Mouse (Mus musculus) intestine, postnatal 0 days (tissue): ENCODE results near the gene Gja6. TPM values are rescaled to one million over a fixed set of nuclear protein-coding genes. Genes with fewer than 3 reads are reported as not detected.
A peak's percentile ranks its signal among the peaks of the same experiment; 100 is the strongest.

Experiments used
- ATAC-seq: fragments of 200-750 bp; cut with Nextera tagmentation; 2 replicates; pipeline ENCODE4 v1.8.0; 2017; ENCODE audit warnings: mild to moderate bottlenecking, moderate TSS enrichment, moderate library complexity
- H3K27ac ChIP-seq: fragments of 300-500 bp; sonication (generic); 2 replicates; pipeline ENCODE4 v1.5.1; 2014; ENCODE audit warnings: mild to moderate bottlenecking, low read depth, low read length, moderate library complexity
- H3K27me3 ChIP-seq: fragments of 300-500 bp; sonication (generic); replicated peaks from 2 replicates; pipeline ENCODE4 v1.6.1; 2014; ENCODE audit warnings: low read length, mixed read lengths; ENCODE audit not compliant: control insufficient read depth, insufficient read depth
- H3K36me3 ChIP-seq: fragments of 300-500 bp; sonication (generic); 2 replicates; pipeline ENCODE4 v1.6.1; 2014; ENCODE audit warnings: mild to moderate bottlenecking, moderate library complexity; ENCODE audit not compliant: control insufficient read depth, insufficient read depth
- H3K4me1 ChIP-seq: fragments of 300-500 bp; sonication (generic); replicated peaks from 2 replicates; pipeline ENCODE4 v1.6.1; 2014; ENCODE audit warnings: antibody characterized with exemption, low read length, mixed read lengths; ENCODE audit not compliant: control insufficient read depth, insufficient read depth
- H3K4me2 ChIP-seq: fragments of 300-500 bp; sonication (generic); replicated peaks from 2 replicates; pipeline ENCODE4 v1.6.1; 2014; ENCODE audit warnings: low read depth, mild to moderate bottlenecking, moderate library complexity
- H3K4me3 ChIP-seq: fragments of 300-500 bp; sonication (generic); 2 replicates; pipeline ENCODE4 v1.5.1; 2014; ENCODE audit warnings: low read depth, low read length
- H3K9ac ChIP-seq: fragments of 300-500 bp; sonication (generic); 2 replicates; pipeline ENCODE4 v1.6.1; 2014; ENCODE audit warnings: mild to moderate bottlenecking, low read depth, low read length
- H3K9me3 ChIP-seq: fragments of 300-500 bp; sonication (generic); 2 replicates; pipeline ENCODE4 v1.6.1; 2016; ENCODE audit warnings: mixed run types; ENCODE audit not compliant: control insufficient read depth
- CTCF ChIP-seq: sonication (generic); IDR thresholded peaks from 2 replicates; pipeline ENCODE4 v1.5.1; 2016; ENCODE audit warnings: low read depth, mild to moderate bottlenecking, control low read depth, antibody characterized with exemption, moderate library complexity
- WGBS: fragments of 180-500 bp; shearing (Covaris S2); extraction: QIAGEN DNeasy Blood & Tissue Kit; methylation state at CpG from one replicate; pipeline ENCODE4 v1.1.7; 2014; 5-methylcytosine and 5-hydroxymethylcytosine counted together
- polyA plus RNA-seq: library from polyadenylated mRNA; unstranded; fragments of >200 nt; fragmentation: Nextera tagmentation; extraction: Ambion mirVana; gene quantifications from 2 replicates; pipeline ENCODE4 v1.2.1, GENCODE M21; 2015

Gja6 gene
- polyA plus RNA-seq = 0.09 and 0.29 TPM in 2 replicates

GRCm38 (mm10) chrX:160906952-160907351 lies at the start of gene Gja6:
Gene Gja6, minus strand, starts transcription at chrX:160907052.
- H3K4me2 ChIP-seq = no peak within 1 kb of the TSS
- H3K9me3 ChIP-seq = no peaks in the 10 kb centered on the region
- H3K4me1 ChIP-seq = no peaks in the 10 kb centered on the region
- H3K4me3 ChIP-seq = no peak within 1 kb of the TSS
- H3K27me3 ChIP-seq = no peaks in the 10 kb centered on the region; the same call in 1 of the 2 replicates
- WGBS = 72% methylated on average over 4 of the region's 4 CpGs
- no peak within 1 kb of the TSS for H3K27ac ChIP-seq
- ATAC-seq = no peak
- H3K36me3 ChIP-seq = no peaks in the 10 kb centered on the region
- H3K9ac ChIP-seq = no peak within 1 kb of the TSS
- TF ChIP-seq CTCF = no peak

- ATAC-seq = no peak
These were observed 42.7 kb upstream of the Gja6 start for GRCm38 (mm10) chrX:160949583-160949982.

GRCm38 (mm10) chrX:160944722-160945121 lies 37.9 kb upstream of the Gja6 start:
- H3K27me3 ChIP-seq = no peaks in the 10 kb centered on the region
- no peak overlapping the region for H3K9ac ChIP-seq
- H3K4me3 ChIP-seq = no peak overlapping the region
- no peaks in the 10 kb centered on the region for H3K9me3 ChIP-seq
- TF ChIP-seq CTCF = no peak
- 75% methylated on average over 4 of the region's 4 CpGs for WGBS
- H3K36me3 ChIP-seq = no peaks in the 10 kb centered on the region
- no peak overlapping the region for H3K4me2 ChIP-seq
- no peak overlapping the region for H3K27ac ChIP-seq
- H3K4me1 ChIP-seq = no peaks in the 10 kb centered on the region
- ATAC-seq = no peak

More at GRCm38 (mm10) chrX:160949583-160949982, 42.7 kb upstream of the Gja6 start:
- Histone ChIP-seq H3K4me1 (no peaks in the 10 kb centered on the region), H3K36me3 (no peaks in the 10 kb centered on the region), H3K4me3 (no peak overlapping the region), H3K4me2 (no peak overlapping the region), H3K9me3 (no peaks in the 10 kb centered on the region), H3K27ac (no peak overlapping the region), H3K27me3 (no peaks in the 10 kb centered on the region), H3K9ac (no peak overlapping the region)
- WGBS = 97% methylated on average over 2 of the region's 2 CpGs
- no peak for TF ChIP-seq CTCF

GRCm38 (mm10) chrX:160935541-160935940 lies 28.7 kb upstream of the Gja6 start:
- WGBS = 65% methylated on average over 1 of the region's 1 CpGs
- Histone ChIP-seq H3K9ac (no peak overlapping the region), H3K27ac (no peak overlapping the region), H3K4me3 (no peak overlapping the region), H3K36me3 (no peaks in the 10 kb centered on the region), H3K4me1 (no peaks in the 10 kb centered on the region), H3K4me2 (no peak overlapping the region), H3K9me3 (no peaks in the 10 kb centered on the region), H3K27me3 (no peaks in the 10 kb centered on the region)
- peak; percentile 55 for TF ChIP-seq CTCF
- no peak for ATAC-seq

GRCm38 (mm10) chrX:160930656-160931055 lies 23.8 kb upstream of the Gja6 start:
- no peak for ATAC-seq
- no peak overlapping the region for H3K4me2 ChIP-seq
- no peak overlapping the region for H3K4me3 ChIP-seq
- H3K36me3 ChIP-seq = no peaks in the 10 kb centered on the region
- H3K9me3 ChIP-seq = no peaks in the 10 kb centered on the region
- peak; percentile 52 for TF ChIP-seq CTCF
- H3K9ac ChIP-seq = no peak overlapping the region
- H3K27me3 ChIP-seq = no peaks in the 10 kb centered on the region
- no peaks in the 10 kb centered on the region for H3K4me1 ChIP-seq
- H3K27ac ChIP-seq = no peak overlapping the region

- no peaks in the 10 kb centered on the region for H3K9me3 ChIP-seq
- ATAC-seq = no peak
- 69% methylated on average over 1 of the region's 1 CpGs for WGBS
- no peak overlapping the region for H3K27ac ChIP-seq
- no peak for TF ChIP-seq CTCF
- no peak overlapping the region for H3K9ac ChIP-seq
- no peak overlapping the region for H3K4me2 ChIP-seq
- H3K27me3 ChIP-seq = no peaks in the 10 kb centered on the region
- no peaks in the 10 kb centered on the region for H3K36me3 ChIP-seq
- no peak overlapping the region for H3K4me3 ChIP-seq
- H3K4me1 ChIP-seq = no peaks in the 10 kb centered on the region
These were observed 22.0 kb upstream of the Gja6 start for GRCm38 (mm10) chrX:160928870-160929269.
